Mouse (Mus musculus) lung, postnatal 0 days (tissue): ENCODE results near the gene Hspg2. TPM values are rescaled to one million over a fixed set of nuclear protein-coding genes. Genes with fewer than 3 reads are reported as not detected.

ENCODE experiments used
- ATAC-seq: fragments of 200-750 bp; cut with Nextera tagmentation; 2 replicates; pipeline ENCODE4 v1.8.0; 2017; ENCODE audit warnings: moderate library complexity
- DNase-seq: peaks from one replicate; pipeline ENCODE4 v3.0.0-alpha.2; 2016; ENCODE audit warnings: low spot score
- H3K27ac ChIP-seq: fragments of 300-500 bp; sonication (generic); 2 replicates; pipeline ENCODE4 v1.5.1; 2014; ENCODE audit warnings: antibody characterized with exemption, mild to moderate bottlenecking, low read length, mixed read lengths
- H3K27me3 ChIP-seq: fragments of 300-500 bp; sonication (generic); replicated peaks from 2 replicates; pipeline ENCODE4 v1.6.1; 2014; ENCODE audit warnings: low read length, mixed read lengths; ENCODE audit not compliant: insufficient read depth
- H3K36me3 ChIP-seq: fragments of 300-500 bp; sonication (generic); 2 replicates; pipeline ENCODE4 v1.6.1; 2014; ENCODE audit warnings: low read length, mixed read lengths; ENCODE audit not compliant: insufficient read depth
- H3K4me1 ChIP-seq: fragments of 300-500 bp; sonication (generic); 2 replicates; pipeline ENCODE4 v1.6.1; 2014; ENCODE audit warnings: antibody characterized with exemption, low read depth, low read length, mixed read lengths; ENCODE audit not compliant: insufficient read depth
- H3K4me2 ChIP-seq: fragments of 300-500 bp; sonication (generic); replicated peaks from 2 replicates; pipeline ENCODE4 v1.6.1; 2014; ENCODE audit warnings: low read depth, mild to moderate bottlenecking, low read length, moderate library complexity, mixed read lengths
- H3K4me3 ChIP-seq: fragments of 300-500 bp; sonication (generic); 2 replicates; pipeline ENCODE4 v1.5.1; 2014; ENCODE audit warnings: low read depth, low read length
- H3K9ac ChIP-seq: fragments of 300-500 bp; sonication (generic); replicated peaks from 2 replicates; pipeline ENCODE4 v1.6.1; 2014; ENCODE audit warnings: low read depth, mild to moderate bottlenecking
- H3K9me3 ChIP-seq: fragments of 300-500 bp; sonication (generic); 2 replicates; pipeline ENCODE4 v1.6.1; 2016; ENCODE audit warnings: low read length, mixed read lengths
- CTCF ChIP-seq: IDR thresholded peaks from 2 replicates; pipeline ENCODE4 v1.5.1; 2016; ENCODE audit warnings: antibody characterized with exemption, mild to moderate bottlenecking
- EP300 ChIP-seq: IDR thresholded peaks from 2 replicates; pipeline ENCODE4 v1.6.1; 2016; ENCODE audit warnings: antibody characterized with exemption, mild to moderate bottlenecking, control low read depth
- WGBS: fragments of 180-500 bp; shearing (Covaris S2); extraction: QIAGEN DNeasy Blood & Tissue Kit; methylation state at CpG from one replicate; pipeline ENCODE4 v1.1.7; 2014; 5-methylcytosine and 5-hydroxymethylcytosine counted together
- polyA plus RNA-seq: library from polyadenylated mRNA; unstranded; fragments of >200 nt; fragmentation: Nextera tagmentation; extraction: Ambion mirVana; gene quantifications from 2 replicates; pipeline ENCODE4 v1.2.1, GENCODE M21; 2015

The Hspg2 gene
- polyA plus RNA-seq, 1 experiment from 2014 or later, result 25.3 TPM

- H3K4me1 ChIP-seq, result no peaks in the 10 kb centered on the region
- no peak overlapping the region for H3K9ac ChIP-seq
- TF ChIP-seq CTCF (no peak), EP300 (no peak)
- ATAC-seq (no peak), DNase-seq (no peak)
- no peaks in the 10 kb centered on the region for H3K36me3 ChIP-seq
- H3K27ac ChIP-seq, result no peak overlapping the region
- H3K4me2 ChIP-seq, result no peak overlapping the region
- 78% methylated on average over 10 of the region's 10 CpGs for WGBS
- no peaks in the 10 kb centered on the region for H3K27me3 ChIP-seq
- no peaks in the 10 kb centered on the region for H3K9me3 ChIP-seq
- no peak overlapping the region for H3K4me3 ChIP-seq
Observed at GRCm38 (mm10) chr4:137449715-137450114, 18.9 kb upstream of the Hspg2 start.

GRCm38 (mm10) chr4:137452190-137452589 lies 16.4 kb upstream of the Hspg2 start:
- Histone ChIP-seq H3K9ac (no peak overlapping the region), H3K36me3 (no peaks in the 10 kb centered on the region), H3K9me3 (no peaks in the 10 kb centered on the region), H3K27ac (no peak overlapping the region), H3K4me3 (no peak overlapping the region), H3K4me2 (no peak overlapping the region), H3K27me3 (no peaks in the 10 kb centered on the region), H3K4me1 (no peaks in the 10 kb centered on the region)
- DNase-seq (no peak), ATAC-seq (no peak)
- WGBS, result 95% methylated on average over 6 of the region's 6 CpGs
- TF ChIP-seq CTCF, result no peak
- TF ChIP-seq EP300, result no peak

- no peak within 1 kb of the TSS for H3K4me2 ChIP-seq
Observed at GRCm38 (mm10) chr4:137453234-137453767, 15.3 kb upstream of the Hspg2 start, which contains the start of gene 1700013G24Rik. 1700013G24Rik (plus strand) TSS chr4:137453284.

GRCm38 (mm10) chr4:137454582-137454981 lies 14.0 kb upstream of the Hspg2 start:
- Histone ChIP-seq H3K27ac (no peak overlapping the region), H3K9me3 (no peaks in the 10 kb centered on the region), H3K9ac (no peak overlapping the region), H3K27me3 (no peaks in the 10 kb centered on the region), H3K36me3 (no peaks in the 10 kb centered on the region), H3K4me3 (no peak overlapping the region), H3K4me1 (no peaks in the 10 kb centered on the region; the same call in 1 of the 2 replicates), H3K4me2 (no peak overlapping the region)
- no peak for TF ChIP-seq EP300
- ATAC-seq (no peak), DNase-seq (no peak)
- WGBS, result 65% methylated on average over 14 of the region's 14 CpGs

More at GRCm38 (mm10) chr4:137453234-137453767, 15.3 kb upstream of the Hspg2 start, which contains the start of gene 1700013G24Rik:
- ATAC-seq, result no peak
- no peaks in the 10 kb centered on the region for H3K27me3 ChIP-seq
- H3K4me1 ChIP-seq, result no peaks in the 10 kb centered on the region; the same call in 1 of the 2 replicates
- no peak within 1 kb of the TSS for H3K4me3 ChIP-seq
- no peak for DNase-seq
- no peak within 1 kb of the TSS for H3K27ac ChIP-seq
- H3K9ac ChIP-seq, result no peak within 1 kb of the TSS
- WGBS, result 78% methylated on average over 8 of the region's 8 CpGs
- H3K36me3 ChIP-seq, result no peaks in the 10 kb centered on the region
- TF ChIP-seq CTCF, result no peak
- TF ChIP-seq EP300, result no peak
- H3K9me3 ChIP-seq, result no peaks in the 10 kb centered on the region

GRCm38 (mm10) chr4:137456581-137456980 lies 12.0 kb upstream of the Hspg2 start:
- ATAC-seq (no peak), DNase-seq (no peak)
- Histone ChIP-seq H3K9ac (no peak overlapping the region), H3K36me3 (no peaks in the 10 kb centered on the region), H3K4me3 (no peak overlapping the region), H3K4me2 (no peak overlapping the region), H3K4me1 (peaks cover 2% of the 10 kb centered on the region; the same call in 1 of the 2 replicates), H3K27me3 (no peaks in the 10 kb centered on the region), H3K27ac (no peak overlapping the region), H3K9me3 (no peaks in the 10 kb centered on the region)
- WGBS, result 71% methylated on average over 12 of the region's 12 CpGs
- no peak for TF ChIP-seq EP300
- TF ChIP-seq CTCF, result no peak

- no peak overlapping the region for H3K4me2 ChIP-seq
- WGBS, result 51% methylated on average over 4 of the region's 4 CpGs
- no peak for DNase-seq
- H3K9me3 ChIP-seq, result no peaks in the 10 kb centered on the region
- H3K4me3 ChIP-seq, result no peak overlapping the region
- TF ChIP-seq EP300 (no peak), CTCF (no peak)
- no peak for ATAC-seq
- peaks cover 4% of the 10 kb centered on the region; the same call in 1 of the 2 replicates for H3K4me1 ChIP-seq
- H3K27ac ChIP-seq, result no peak overlapping the region
- H3K27me3 ChIP-seq, result no peaks in the 10 kb centered on the region
- no peaks in the 10 kb centered on the region for H3K36me3 ChIP-seq
- no peak overlapping the region for H3K9ac ChIP-seq
Observed at GRCm38 (mm10) chr4:137457292-137457691, 11.3 kb upstream of the Hspg2 start.

- Histone ChIP-seq H3K4me1 (peaks cover 6% of the 10 kb centered on the region; the same call in 1 of the 2 replicates), H3K4me3 (no peak overlapping the region), H3K9ac (no peak overlapping the region), H3K9me3 (no peaks in the 10 kb centered on the region), H3K27ac (no peak overlapping the region), H3K36me3 (no peaks in the 10 kb centered on the region), H3K4me2 (no peak overlapping the region), H3K27me3 (no peaks in the 10 kb centered on the region)
- DNase-seq, result no peak
- WGBS, result 48% methylated on average over 9 of the region's 9 CpGs
- TF ChIP-seq CTCF (no peak), EP300 (no peak)
- ATAC-seq, result no peak
Observed at GRCm38 (mm10) chr4:137458310-137458709, 10.3 kb upstream of the Hspg2 start.
